Mouse (Mus musculus): Measurements from ENCODE around the gene Slc45a3.

Slc45a3 gene

DNA sequence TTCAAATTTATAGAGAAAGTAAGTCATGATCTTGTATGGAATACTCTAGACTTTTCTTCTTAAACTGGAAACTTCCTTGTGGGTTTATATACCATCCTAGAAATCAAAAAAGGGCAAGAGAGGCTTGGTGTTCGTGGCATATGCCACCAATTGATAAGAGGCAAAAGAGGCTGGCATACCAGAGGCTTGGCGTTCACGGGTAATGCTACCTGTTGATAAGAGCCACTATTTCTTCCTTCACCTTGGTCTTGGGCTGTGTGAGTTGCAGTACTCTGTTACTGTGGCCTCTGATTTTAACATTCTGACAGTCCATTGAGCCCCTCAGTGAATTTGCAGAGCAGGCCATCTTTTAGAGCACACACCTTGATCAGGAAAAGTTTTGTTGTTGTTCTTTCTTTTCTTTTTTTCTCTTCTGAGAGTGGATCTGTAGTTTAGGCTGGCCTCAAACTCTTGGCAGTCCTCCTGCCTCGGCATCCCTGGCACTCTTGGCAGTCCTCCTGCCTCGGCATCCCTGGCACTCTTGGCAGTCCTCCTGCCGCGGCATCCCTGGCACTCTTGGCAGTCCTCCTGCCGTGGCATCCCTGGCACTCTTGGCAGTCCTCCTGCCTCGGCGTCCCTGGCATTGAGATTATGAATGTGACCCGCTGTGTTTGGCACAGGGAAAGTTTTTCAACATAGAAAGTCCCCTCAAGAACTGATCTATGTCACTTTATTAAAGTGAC is 64.3 kb downstream of the Slc45a3 start:
- no peak for DNase-seq (ENCODE audit: low read depth)

DNA sequence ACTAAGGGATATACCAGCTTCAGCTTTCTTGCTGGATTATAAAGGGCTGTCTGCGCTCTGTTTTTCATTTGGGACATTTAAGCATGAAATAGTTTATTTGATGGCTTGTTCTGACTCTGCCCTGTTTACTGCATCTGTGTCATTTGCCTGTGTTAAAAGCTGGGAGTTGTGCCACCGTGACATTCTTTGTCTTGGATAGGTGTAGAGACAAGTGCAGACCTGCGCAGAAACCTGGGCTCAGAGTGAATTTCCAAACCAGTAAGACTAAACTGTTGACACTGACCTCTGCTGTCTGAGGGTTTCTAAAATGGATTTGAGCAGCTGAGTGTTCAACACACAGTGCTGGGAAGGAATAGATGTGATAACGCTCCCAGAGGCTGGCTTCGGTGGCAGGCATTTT is 65.2 kb downstream of the Slc45a3 start:
- DNase-seq (ENCODE audit: low read depth): no peak

DNA sequence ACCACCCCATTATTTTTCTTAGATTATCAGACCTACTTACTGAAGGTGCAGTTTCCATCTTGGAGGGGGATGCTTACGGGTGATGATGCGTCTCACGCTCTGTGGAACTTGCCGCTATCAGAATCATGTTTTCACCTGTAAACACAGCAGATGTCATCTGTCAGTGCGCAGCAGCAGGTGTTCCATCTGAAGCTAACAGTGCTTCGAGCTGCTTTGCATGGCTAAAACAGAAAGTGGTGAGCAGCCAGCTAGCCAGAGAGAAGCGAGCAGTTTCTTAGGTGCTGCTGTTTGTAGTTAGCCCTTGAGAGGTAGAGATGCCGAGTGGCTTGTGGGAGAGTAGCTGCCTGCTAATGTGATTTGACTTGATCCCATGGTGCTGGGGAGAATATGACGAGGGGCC is 65.6 kb downstream of the Slc45a3 start:
- DNase-seq (ENCODE audit: low read depth): no peak

DNA sequence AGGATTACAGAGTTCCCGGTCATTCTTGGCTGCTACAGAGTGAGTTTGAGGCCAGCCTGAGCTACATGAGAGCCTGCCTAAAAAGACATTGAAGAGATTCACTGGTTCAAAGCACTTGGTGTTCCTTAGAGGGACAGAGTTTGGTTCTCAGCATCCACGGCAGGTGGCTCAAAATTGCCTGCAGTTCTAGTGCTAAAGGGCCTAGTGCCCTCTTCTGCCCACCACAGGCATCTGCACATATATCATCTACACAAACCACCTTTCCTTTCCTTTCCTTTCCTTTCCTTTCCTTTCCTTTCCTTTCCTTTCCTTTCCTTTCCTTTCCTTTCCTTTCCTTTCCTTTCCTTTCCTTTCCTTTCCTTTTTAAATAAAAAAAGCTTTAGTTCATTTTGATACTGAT is 67.8 kb downstream of the Slc45a3 start:
- DNase-seq (ENCODE audit: low read depth): peak; percentile 27

DNA sequence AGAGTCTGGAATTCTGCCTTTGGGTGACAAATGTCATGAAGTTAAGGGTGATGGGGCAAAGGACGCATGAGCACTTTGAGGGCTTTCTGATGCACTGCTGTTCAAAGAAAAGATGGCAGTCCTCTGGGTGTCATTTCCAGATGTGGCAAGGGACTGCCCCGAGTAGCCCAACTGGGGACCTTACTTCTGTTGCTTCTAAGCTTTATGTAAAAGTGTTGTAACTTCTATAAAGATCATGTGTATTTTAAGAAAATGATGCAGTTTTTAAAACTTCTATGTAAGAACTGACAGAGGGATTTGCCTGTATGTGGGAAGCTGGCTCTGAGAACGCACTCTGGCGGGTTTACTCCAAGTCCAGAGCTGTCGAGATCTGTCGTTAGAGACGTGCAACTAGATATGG is 69.4 kb downstream of the Slc45a3 start:
- DNase-seq (ENCODE audit: low read depth): no peak
